In the genomic region with DNA sequence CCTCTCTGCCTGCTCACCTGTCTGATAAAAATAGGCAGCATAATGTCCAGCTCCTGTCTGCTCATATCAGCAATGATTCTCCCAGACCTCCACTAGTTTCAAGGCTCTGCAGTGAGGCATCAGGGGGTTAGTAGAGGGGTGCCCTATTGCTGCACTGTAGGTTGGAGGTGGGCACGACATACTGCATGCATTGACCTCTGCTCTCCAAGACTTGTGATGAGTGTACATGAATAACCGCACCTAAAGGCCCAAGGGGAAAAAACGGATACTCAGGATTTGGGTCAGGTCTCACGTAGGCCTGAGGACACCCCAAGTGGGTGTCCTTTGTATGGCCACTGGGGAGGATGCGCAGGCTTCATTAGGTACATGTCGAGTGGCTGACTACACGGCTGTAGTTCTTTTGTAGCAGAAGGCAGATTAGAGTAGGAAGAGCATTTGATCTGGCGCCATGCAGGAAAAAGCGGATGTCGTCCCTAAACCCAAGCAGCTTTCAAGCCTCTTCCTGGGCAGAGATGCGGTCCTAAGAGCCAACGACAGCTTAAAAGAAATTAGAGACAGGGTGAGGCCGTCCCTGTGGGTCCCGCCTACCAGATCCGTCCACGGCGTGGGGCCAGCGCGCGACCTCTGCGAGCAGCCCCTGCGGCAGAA, we compare ENCODE assay signal across 8 mouse cellular contexts. TPM values are rescaled to one million over a fixed set of nuclear protein-coding genes. Genes with fewer than 3 reads are reported as not detected.
DNase-seq lines count a peak whose midpoint lies in the region; ATAC-seq and TF ChIP-seq lines count a peak whose summit lies in the region.

No protein-coding gene starts in this region.

- ATAC-seq in kidney, postnatal 0 days (replicated peaks; ENCODE audit: low FRiP score, low read depth): no peak; the same call in 1 of the 2 replicates
- peak; percentile 14; the same call in 1 of the 2 replicates for ATAC-seq in hindbrain, embryonic 13.5 days (ENCODE audit: low FRiP score)
- ATAC-seq in midbrain, embryonic 15.5 days (replicated peaks): peak; percentile 17

- WGBS in kidney, postnatal 0 days: 4% methylated on average over 22 of the region's 22 CpGs
- 4% methylated on average over 22 of the region's 22 CpGs for WGBS in hindbrain, embryonic 13.5 days
- WGBS in midbrain, embryonic 15.5 days: 2% methylated on average over 22 of the region's 22 CpGs

- H3K9ac ChIP-seq in kidney, postnatal 0 days (ENCODE audit: low read depth, low read length): no peak overlapping the region
- H3K9ac ChIP-seq in hindbrain, embryonic 13.5 days: peak overlapping the region; percentile 91
- H3K9ac ChIP-seq in midbrain, embryonic 15.5 days: peak overlapping the region; percentile 49

- H3K4me3 ChIP-seq in kidney, postnatal 0 days (replicated peaks; ENCODE audit: low read depth, low read length): peak overlapping the region; percentile 92
- peak overlapping the region; percentile 80 for H3K4me3 ChIP-seq in hindbrain, embryonic 13.5 days
- H3K4me3 ChIP-seq in midbrain, embryonic 15.5 days: peak overlapping the region; percentile 88

- H3K4me1 ChIP-seq in kidney, postnatal 0 days (replicated peaks; ENCODE audit: insufficient read depth, low read length): peaks cover 13% of the 10 kb centered on the region
- peaks cover 36% of the 10 kb centered on the region for H3K4me1 ChIP-seq in hindbrain, embryonic 13.5 days (replicated peaks)
- peaks cover 21% of the 10 kb centered on the region for H3K4me1 ChIP-seq in midbrain, embryonic 15.5 days

- no peak for TF ChIP-seq CTCF in kidney, postnatal 0 days (IDR thresholded peaks at IDR 0.05; ENCODE audit: low read depth)

- H3K27ac ChIP-seq in kidney, postnatal 0 days: peak overlapping the region; percentile 68
- H3K27ac ChIP-seq in hindbrain, embryonic 13.5 days: peak overlapping the region; percentile 96
- peak overlapping the region; percentile 91 for H3K27ac ChIP-seq in midbrain, embryonic 15.5 days

- no peaks in the 10 kb centered on the region for H3K9me3 ChIP-seq in kidney, postnatal 0 days (replicated peaks; ENCODE audit: low read length)
- H3K9me3 ChIP-seq in hindbrain, embryonic 13.5 days: no peaks in the 10 kb centered on the region
- H3K9me3 ChIP-seq in midbrain, embryonic 15.5 days: no peaks in the 10 kb centered on the region

- intact Hi-C loops in left cerebral cortex, postnatal 36 days (cut with DNase I): loop anchor here (1.0 kb wide), 1 partner anchor 30 kb away; no protein-coding TSS in a partner anchor

- H3K36me3 ChIP-seq in kidney, postnatal 0 days (ENCODE audit: insufficient read depth, low read length): peaks cover 22% of the 10 kb centered on the region
- peaks cover 22% of the 10 kb centered on the region for H3K36me3 ChIP-seq in hindbrain, embryonic 13.5 days
- peaks cover 4% of the 10 kb centered on the region; the same call in 1 of the 2 replicates for H3K36me3 ChIP-seq in midbrain, embryonic 15.5 days (replicated peaks)

- H3K27me3 ChIP-seq in kidney, postnatal 0 days (ENCODE audit: insufficient read depth, low read length): no peaks in the 10 kb centered on the region
- 0 out of 2 replicates have a peak, but pooled peaks cover 6% of the 10 kb centered on the region for H3K27me3 ChIP-seq in hindbrain, embryonic 13.5 days
- H3K27me3 ChIP-seq in midbrain, embryonic 15.5 days (replicated peaks): no peaks in the 10 kb centered on the region

- peak overlapping the region; percentile 49 for H3K4me2 ChIP-seq in kidney, postnatal 0 days (ENCODE audit: low read length)
- H3K4me2 ChIP-seq in hindbrain, embryonic 13.5 days: peak overlapping the region; percentile 66
- peak overlapping the region; percentile 72 for H3K4me2 ChIP-seq in midbrain, embryonic 15.5 days

- DNase-seq in kidney, postnatal 0 days (ENCODE audit: low spot score): no peak
- DNase-seq in kidney, adult 9 months: no peak
- DNase-seq in c-Kit-positive CD71-positive TER-119-positive erythroid progenitor cells, embryonic 14.5 days (ENCODE audit: low spot score): peak; percentile 51
- DNase-seq in retina, embryonic 14.5 days (ENCODE audit: low spot score): no peak
- no peak for DNase-seq in ovary, postnatal 14 days (ENCODE audit: low spot score)
- DNase-seq in left cerebral cortex, postnatal 36 days (ENCODE audit: low spot score in 2 of 2): no peak

RNA-seq across cellular contexts. Expression of gene Klf11, which starts 0.5 kb away (rescaled TPM):
- 15.4 and 17.2 TPM in 2 replicates for polyA plus RNA-seq in kidney, postnatal 0 days (2015; fragmentation: Nextera tagmentation; extraction: Ambion mirVana)
- 15.9 and 17.6 TPM in 2 replicates for polyA plus RNA-seq in hindbrain, embryonic 13.5 days (2015; fragmentation: Nextera tagmentation; extraction: Ambion mirVana)
- polyA plus RNA-seq in midbrain, embryonic 15.5 days (2015; fragmentation: Nextera tagmentation; extraction: Ambion mirVana): 19.2 and 19.9 TPM in 2 replicates
- total RNA-seq in left cerebral cortex, postnatal 36 days (2021): 1 to 10 TPM; 6.0 to 6.7 TPM

RNA-seq across cellular contexts. Expression of gene Cys1, which starts 31.1 kb away (rescaled TPM):
- polyA plus RNA-seq in kidney, postnatal 0 days (2015; fragmentation: Nextera tagmentation; extraction: Ambion mirVana): 16.2 and 16.4 TPM in 2 replicates
- 0.56 and 1.6 TPM in 2 replicates for polyA plus RNA-seq in hindbrain, embryonic 13.5 days (2015; fragmentation: Nextera tagmentation; extraction: Ambion mirVana)
- 1.8 and 3.3 TPM in 2 replicates for polyA plus RNA-seq in midbrain, embryonic 15.5 days (2015; fragmentation: Nextera tagmentation; extraction: Ambion mirVana)
- 10 to 100 TPM; 10.8 to 17.5 TPM for total RNA-seq in left cerebral cortex, postnatal 36 days (2021)

RNA-seq across cellular contexts. Expression of gene Rrm2, which starts 57.5 kb away (rescaled TPM):
- polyA plus RNA-seq in kidney, postnatal 0 days (2015; fragmentation: Nextera tagmentation; extraction: Ambion mirVana): 101 and 136 TPM in 2 replicates
- 71.9 and 90.1 TPM in 2 replicates for polyA plus RNA-seq in hindbrain, embryonic 13.5 days (2015; fragmentation: Nextera tagmentation; extraction: Ambion mirVana)
- polyA plus RNA-seq in midbrain, embryonic 15.5 days (2015; fragmentation: Nextera tagmentation; extraction: Ambion mirVana): 46.2 and 48.6 TPM in 2 replicates
- 1 to 10 TPM; 2.5 to 2.9 TPM for total RNA-seq in left cerebral cortex, postnatal 36 days (2021)
